Mouse (Mus musculus): ENCODE data around the gene Mkrn3.

Gene Mkrn3

GRCm38 (mm10) chr7:62419493-62420360 is at the start of gene Mkrn3:
Gene Mkrn3, minus strand, starts transcription at chr7:62420139.
- DNase-seq (ENCODE audit: low spot score), result peak; percentile 46

GRCm38 (mm10) chr7:62463878-62464755 is 44.2 kb upstream of the Mkrn3 start, which contains the start of gene Peg12:
Gene Peg12, minus strand, starts transcription at chr7:62464510.
- peak; percentile 10 for DNase-seq (ENCODE audit: low spot score)

GRCm38 (mm10) chr7:62463007-62463877 is 43.3 kb upstream of the Mkrn3 start:
- DNase-seq (ENCODE audit: low spot score), result no peak

GRCm38 (mm10) chr7:62462229-62463006 is 42.5 kb upstream of the Mkrn3 start:
- DNase-seq (ENCODE audit: low spot score), result no peak

GRCm38 (mm10) chr7:62452353-62452752 is 32.4 kb upstream of the Mkrn3 start:
- no peak for DNase-seq (ENCODE audit: low spot score)

- no peak for DNase-seq (ENCODE audit: low spot score)
These were observed 25.7 kb upstream of the Mkrn3 start for GRCm38 (mm10) chr7:62445431-62446165.

GRCm38 (mm10) chr7:62436394-62436793 is 16.5 kb upstream of the Mkrn3 start:
- DNase-seq (ENCODE audit: low spot score), result no peak

- DNase-seq (ENCODE audit: low spot score), result no peak
These were observed 13.3 kb upstream of the Mkrn3 start for GRCm38 (mm10) chr7:62433243-62433642.

GRCm38 (mm10) chr7:62428337-62428736 is 8.4 kb upstream of the Mkrn3 start:
- DNase-seq (ENCODE audit: low spot score), result no peak

- no peak for DNase-seq (ENCODE audit: low spot score)
These were observed 3.3 kb upstream of the Mkrn3 start for GRCm38 (mm10) chr7:62423210-62423609.

GRCm38 (mm10) chr7:62420566-62420965 is 627 bp upstream of the Mkrn3 start:
- no peak for DNase-seq (ENCODE audit: low spot score)

GRCm38 (mm10) chr7:62419105-62419492 is 840 bp downstream of the Mkrn3 start:
- DNase-seq (ENCODE audit: low spot score), result no peak

GRCm38 (mm10) chr7:62418346-62418745 is 1.6 kb downstream of the Mkrn3 start:
- DNase-seq (ENCODE audit: low spot score), result no peak

- DNase-seq (ENCODE audit: low spot score), result no peak
These were observed 3.8 kb downstream of the Mkrn3 start for GRCm38 (mm10) chr7:62416173-62416572.

- no peak for DNase-seq (ENCODE audit: low spot score)
These were observed 4.7 kb downstream of the Mkrn3 start for GRCm38 (mm10) chr7:62415222-62415621.

GRCm38 (mm10) chr7:62407803-62408202 is 12.1 kb downstream of the Mkrn3 start:
- no peak for DNase-seq (ENCODE audit: low spot score)

- no peak for DNase-seq (ENCODE audit: low spot score)
These were observed 13.3 kb downstream of the Mkrn3 start for GRCm38 (mm10) chr7:62406573-62407050.

GRCm38 (mm10) chr7:62392202-62392601 is 27.7 kb downstream of the Mkrn3 start:
- DNase-seq (ENCODE audit: low spot score), result no peak

- DNase-seq (ENCODE audit: low spot score), result no peak
These were observed 31.6 kb downstream of the Mkrn3 start for GRCm38 (mm10) chr7:62388291-62388690.

- DNase-seq (ENCODE audit: low spot score), result no peak
These were observed 37.5 kb downstream of the Mkrn3 start for GRCm38 (mm10) chr7:62382391-62382790.

All from ovary, adult 18-20 months (tissue).